In the genomic region with DNA sequence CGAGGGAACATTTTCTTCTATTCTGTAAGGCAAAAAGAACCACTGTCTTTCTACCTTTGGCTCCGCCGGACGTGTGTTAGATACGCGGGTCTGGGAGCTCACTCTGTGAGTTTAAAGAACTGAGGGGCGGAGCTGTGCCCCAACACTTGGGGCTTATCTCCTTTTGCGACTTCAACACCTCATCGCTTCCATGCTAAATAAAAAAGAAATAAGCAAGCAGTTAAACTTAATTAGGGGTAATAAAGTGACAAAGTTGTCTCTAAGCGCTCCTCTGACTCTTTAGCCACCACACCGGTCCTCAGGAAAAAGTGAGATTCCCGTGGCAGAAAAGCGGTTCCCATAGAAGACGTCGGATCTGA, we compare ENCODE assay signal across 8 mouse cellular contexts. TPM values are rescaled to one million over a fixed set of nuclear protein-coding genes. Genes with fewer than 3 reads are reported as not detected.
A peak's percentile ranks its signal among the peaks of the same experiment; 100 is the strongest.
DNase-seq lines count a peak whose midpoint lies in the region; ATAC-seq and TF ChIP-seq lines count a peak whose summit lies in the region.

No protein-coding gene starts in this region.

- peaks cover 36% of the 10 kb centered on the region for H3K4me1 ChIP-seq in hindbrain, embryonic 13.5 days (replicated peaks)
- H3K4me1 ChIP-seq in stomach, embryonic 15.5 days, result peaks cover 6% of the 10 kb centered on the region; the same call in 1 of the 2 replicates

- no peak for ATAC-seq in hindbrain, embryonic 13.5 days (ENCODE audit: low FRiP score)
- ATAC-seq in stomach, embryonic 15.5 days (ENCODE audit: insufficient read depth, low FRiP score, low read depth), result no peak

- intact Hi-C loops in gastrocnemius, adult 2 months (cut with DNase I), result loop anchor here (5.0 to 10.0 kb wide), 4 partner anchors 135 to 992 kb away; no protein-coding TSS in a partner anchor
- intact Hi-C loops in left cerebral cortex, postnatal 10 days (cut with DNase I), result loop anchor here (5.0 to 10.0 kb wide), 4 partner anchors 135 to 575 kb away; no protein-coding TSS in a partner anchor

- peak overlapping the region; percentile 61 for H3K9ac ChIP-seq in hindbrain, embryonic 13.5 days
- H3K9ac ChIP-seq in stomach, embryonic 15.5 days, result peak overlapping the region; percentile 60

- DNase-seq in gastrocnemius, adult 2 months, result peak; percentile 34
- no peak for DNase-seq in gastrocnemius, postnatal 10 days
- peak; percentile 6 for DNase-seq in c-Kit-negative CD71-positive TER-119-positive erythroid progenitor cells, embryonic 14.5 days (ENCODE audit: low read depth, low spot score)
- peak; percentile 25 for DNase-seq in lung, postnatal 14 days
- DNase-seq in gastrocnemius, adult 8-10 months (ENCODE audit: low spot score in 2 of 2), result no peak
- DNase-seq in left cerebral cortex, postnatal 10 days (ENCODE audit: extremely low spot score in 1 of 2, low spot score in 2 of 2), result no peak

- peak overlapping the region; percentile 88 for H3K4me2 ChIP-seq in hindbrain, embryonic 13.5 days
- H3K4me2 ChIP-seq in stomach, embryonic 15.5 days, result peak overlapping the region; percentile 96

- peak overlapping the region; percentile 93 for H3K4me3 ChIP-seq in gastrocnemius, adult 2 months
- H3K4me3 ChIP-seq in hindbrain, embryonic 13.5 days, result peak overlapping the region; percentile 63
- peak overlapping the region; percentile 98 for H3K4me3 ChIP-seq in stomach, embryonic 15.5 days (replicated peaks)

- TF ChIP-seq CTCF in gastrocnemius, adult 2 months (IDR thresholded peaks at IDR 0.05), result no peak

- under 1% methylated on average over 15 of the region's 15 CpGs for WGBS in hindbrain, embryonic 13.5 days
- under 1% methylated on average over 15 of the region's 15 CpGs for WGBS in stomach, embryonic 15.5 days

- H3K36me3 ChIP-seq in hindbrain, embryonic 13.5 days, result no peaks in the 10 kb centered on the region
- no peaks in the 10 kb centered on the region for H3K36me3 ChIP-seq in stomach, embryonic 15.5 days

- H3K9me3 ChIP-seq in hindbrain, embryonic 13.5 days, result no peaks in the 10 kb centered on the region
- H3K9me3 ChIP-seq in stomach, embryonic 15.5 days, result no peaks in the 10 kb centered on the region

- H3K27me3 ChIP-seq in hindbrain, embryonic 13.5 days, result peaks cover 76% of the 10 kb centered on the region
- H3K27me3 ChIP-seq in stomach, embryonic 15.5 days (replicated peaks), result no peaks in the 10 kb centered on the region

- H3K27ac ChIP-seq in gastrocnemius, adult 2 months, result peak overlapping the region; percentile 99
- H3K27ac ChIP-seq in hindbrain, embryonic 13.5 days, result no peak overlapping the region
- no peak overlapping the region for H3K27ac ChIP-seq in stomach, embryonic 15.5 days

RNA-seq across cellular contexts. Expression of a gene that starts 0.9 kb away (rescaled TPM):
- total RNA-seq in gastrocnemius, adult 2 months (2021), result 10 to 100 TPM; 31.2 to 36.6 TPM
- 10 to 100 TPM; 10.5 to 13.7 TPM for total RNA-seq in gastrocnemius, postnatal 10 days (2021)
- 2.7 and 2.9 TPM in 2 replicates for polyA plus RNA-seq in hindbrain, embryonic 13.5 days (2015; fragmentation: Nextera tagmentation; extraction: Ambion mirVana)
- 6.5 and 7.0 TPM in 2 replicates for polyA plus RNA-seq in stomach, embryonic 15.5 days (2015; fragmentation: Nextera tagmentation; extraction: Ambion mirVana)
- total RNA-seq in gastrocnemius, adult 8-10 months (2022), result 10 to 100 TPM; 10.1 to 36.4 (median 14.5) TPM
- total RNA-seq in left cerebral cortex, postnatal 10 days (2021), result 10 to 100 TPM; 13.2 to 16.4 TPM

Comparison
In these comparisons a context has a peak if more than half of its experiments do, and no peak if none do; other contexts are left out.
1. DNase-seq: peak in gastrocnemius, adult 2 months (single experiment), c-Kit-negative CD71-positive TER-119-positive erythroid progenitor cells, embryonic 14.5 days (single experiment) and lung, postnatal 14 days (single experiment); none in gastrocnemius, postnatal 10 days (single experiment), gastrocnemius, adult 8-10 months (0 of 2) and left cerebral cortex, postnatal 10 days (0 of 2).
2. Peak in every context shown above with its lines, with median percentiles within 50 percentile points of each other: H3K4me3 ChIP-seq.